Mouse (Mus musculus): ENCODE data around the gene Tcn2. TPM values are rescaled to one million over a fixed set of nuclear protein-coding genes. Genes with fewer than 3 reads are reported as not detected.

Tcn2 gene
- 19.4 and 26.9 TPM in 2 replicates for polyA plus RNA-seq (2012; rRNA removed)

GRCm38 (mm10) chr11:3931511-3932211, at the start of gene Tcn2:
TSS of gene Tcn2 (minus strand) at chr11:3932159.

GRCm38 (mm10) chr11:3976678-3977077, 44.7 kb upstream of the Tcn2 start, which contains the start of gene 4930556J24Rik:
TSS of gene 4930556J24Rik (minus strand) at chr11:3976778.

GRCm38 (mm10) chr11:3963610-3964415, 31.9 kb upstream of the Tcn2 start, which contains the start of gene Pes1:
TSS of gene Pes1 (plus strand) at chr11:3963975.

GRCm38 (mm10) chr11:3914109-3914840, 17.7 kb downstream of the Tcn2 start, which contains the start of gene Slc35e4:
TSS of gene Slc35e4 (minus strand) at chr11:3914664.

GRCm38 (mm10) chr11:3894406-3895281, 37.3 kb downstream of the Tcn2 start, which contains the start of the genes 4921536K21Rik and Dusp18:
TSS of gene 4921536K21Rik (minus strand) at chr11:3895098.
TSS of gene Dusp18 (plus strand) at chr11:3895240.

Other genes with a start within 250 kb of the Tcn2 start
- 18.2 and 19.4 TPM in 2 replicates for gene Osbp2, start 68.3 kb downstream of the Tcn2 start, polyA plus RNA-seq (2012; rRNA removed)
- gene 4921536K21Rik, start 37.1 kb downstream of the Tcn2 start, polyA plus RNA-seq (2012; rRNA removed): 0.70 and 0.98 TPM in 2 replicates
- 16.0 and 17.2 TPM in 2 replicates for gene Dusp18, start 36.9 kb downstream of the Tcn2 start, polyA plus RNA-seq (2012; rRNA removed)
- gene Slc35e4, start 17.5 kb downstream of the Tcn2 start, polyA plus RNA-seq (2012; rRNA removed): 9.2 TPM in 2 replicates
- gene Pes1, start 31.8 kb upstream of the Tcn2 start, polyA plus RNA-seq (2012; rRNA removed): 61.5 and 64.1 TPM in 2 replicates
- 0.08 TPM in 1 of 2 replicates, not detected in the other for gene 4930556J24Rik, start 44.6 kb upstream of the Tcn2 start, polyA plus RNA-seq (2012; rRNA removed)
- gene Gal3st1, start 51.5 kb upstream of the Tcn2 start, polyA plus RNA-seq (2012; rRNA removed): 2.5 and 4.3 TPM in 2 replicates
- not detected in 2 replicates for gene Sec14l4, start 99.3 kb upstream of the Tcn2 start, polyA plus RNA-seq (2012; rRNA removed)
- 0.11 and 0.22 TPM in 2 replicates for gene Sec14l3, start 132.7 kb upstream of the Tcn2 start, polyA plus RNA-seq (2012; rRNA removed)
- gene Mtfp1, start 163.3 kb upstream of the Tcn2 start, polyA plus RNA-seq (2012; rRNA removed): 5.5 and 5.7 TPM in 2 replicates
- 4.5 and 6.8 TPM in 2 replicates for gene Sec14l2, start 191.3 kb upstream of the Tcn2 start, polyA plus RNA-seq (2012; rRNA removed)
- 62.6 and 66.7 TPM in 2 replicates for gene Rnf215, start 203.0 kb upstream of the Tcn2 start, polyA plus RNA-seq (2012; rRNA removed)
- 13.8 and 16.7 TPM in 2 replicates for gene Ccdc157, start 228.1 kb upstream of the Tcn2 start, polyA plus RNA-seq (2012; rRNA removed)
- gene Sf3a1, start 228.2 kb upstream of the Tcn2 start, polyA plus RNA-seq (2012; rRNA removed): 86.8 and 88.9 TPM in 2 replicates